Mouse (Mus musculus): ENCODE results near the gene Ttll12.

GRCm38 (mm10) chr15:83615245-83615644 lies 20.3 kb upstream of the Ttll12 start:
- TF ChIP-seq CTCF (IDR thresholded peaks at IDR 0.05; ENCODE audit: insufficient read depth, low read length) (no peak), POLR2A (IDR thresholded peaks at IDR 0.05; ENCODE audit: borderline replicate concordance, extremely low read depth, low read depth, low read length) (no peak)

Measured in lung, adult 2 months (tissue).